Mouse (Mus musculus): Measurements from ENCODE around the gene Rnf207.

DNA sequence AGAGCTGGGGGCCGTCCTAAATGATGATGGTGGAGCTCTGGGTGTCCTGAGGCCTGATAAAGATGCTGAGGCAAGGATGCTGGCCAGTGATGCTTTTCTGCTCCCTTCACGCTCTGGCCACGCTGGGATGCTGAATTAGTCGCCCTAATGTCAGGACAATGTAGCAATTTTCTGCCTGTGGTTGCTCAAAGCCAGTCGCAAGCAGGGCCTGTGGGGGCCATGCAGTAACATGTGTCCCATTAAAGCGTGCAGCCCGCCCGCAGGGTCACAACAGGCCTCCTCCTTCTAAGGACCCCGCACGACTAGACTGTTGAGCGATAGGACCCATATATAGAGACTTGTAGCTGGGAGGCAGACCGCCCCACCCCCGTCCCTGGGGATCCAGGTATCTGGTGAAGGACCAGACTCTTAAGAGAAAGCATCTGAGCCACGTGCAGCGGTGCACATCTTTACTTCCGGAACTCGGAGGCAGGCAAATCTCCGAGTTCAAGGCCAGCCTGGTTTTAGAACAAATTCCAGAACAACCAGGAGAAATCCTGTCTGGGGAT is 30.3 kb downstream of the Rnf207 start:
- TF ChIP-seq CTCF (IDR thresholded peaks at IDR 0.05; ENCODE audit: low read depth) (no peak), EP300 (IDR thresholded peaks at IDR 0.05; ENCODE audit: low read depth) (no peak)

All from liver, embryonic 14.5 days (tissue).